Mouse (Mus musculus) forebrain, embryonic 12.5 days (tissue): ENCODE data around the gene H2afx. TPM values are rescaled to one million over a fixed set of nuclear protein-coding genes. Genes with fewer than 3 reads are reported as not detected.
"Not testable (repeated sequence)": the region's sequence is repeated elsewhere in the genome, so short reads cannot be mapped to it uniquely, and the experiment has no call there.

Source experiments
- ATAC-seq: fragments of 200-750 bp; cut with Nextera tagmentation; 2 replicates; pipeline ENCODE4 v1.8.0; 2017; ENCODE audit warnings: moderate TSS enrichment; ENCODE audit not compliant: low FRiP score
- H3K27ac ChIP-seq: fragments of 300-500 bp; sonication (generic); 2 replicates; pipeline ENCODE4 v1.5.1; 2016; ENCODE audit warnings: mild to moderate bottlenecking
- H3K27me3 ChIP-seq: fragments of 300-500 bp; sonication (generic); 2 replicates; pipeline ENCODE4 v1.6.1; 2016; ENCODE audit warnings: mild to moderate bottlenecking
- H3K36me3 ChIP-seq: fragments of 300-500 bp; sonication (generic); replicated peaks from 2 replicates; pipeline ENCODE4 v1.6.1; 2016; ENCODE audit warnings: mild to moderate bottlenecking
- H3K4me1 ChIP-seq: fragments of 300-500 bp; sonication (generic); 2 replicates; pipeline ENCODE4 v1.6.1; 2016
- H3K4me2 ChIP-seq: fragments of 300-500 bp; sonication (generic); 2 replicates; pipeline ENCODE4 v1.6.1; 2016; ENCODE audit warnings: mild to moderate bottlenecking, moderate library complexity
- H3K4me3 ChIP-seq: fragments of 300-500 bp; sonication (generic); replicated peaks from 2 replicates; pipeline ENCODE4 v1.5.1; 2016; ENCODE audit warnings: mild to moderate bottlenecking
- H3K9ac ChIP-seq: fragments of 300-500 bp; sonication (generic); 2 replicates; pipeline ENCODE4 v1.6.1; 2016; ENCODE audit warnings: mild to moderate bottlenecking
- H3K9me3 ChIP-seq: fragments of 300-500 bp; sonication (generic); 2 replicates; pipeline ENCODE4 v1.6.1; 2016
- WGBS: fragments of 180-500 bp; shearing (Covaris S2); methylation state at CpG from one replicate; pipeline ENCODE4 v1.1.7; 2016; 5-methylcytosine and 5-hydroxymethylcytosine counted together
- microRNA-seq: library from miRNA; unstranded; fragments of <30 nt; microRNA quantifications from one replicate; pipeline ENCODE4, GENCODE M21; 2017
- polyA plus RNA-seq: library from polyadenylated mRNA; unstranded; fragments of >200 nt; fragmentation: Nextera tagmentation; extraction: Ambion mirVana; gene quantifications from 2 replicates; pipeline ENCODE4 v1.2.1, GENCODE M21; 2016

Gene H2afx
- polyA plus RNA-seq, 1 experiment from 2014 or later: 477 TPM

DNA sequence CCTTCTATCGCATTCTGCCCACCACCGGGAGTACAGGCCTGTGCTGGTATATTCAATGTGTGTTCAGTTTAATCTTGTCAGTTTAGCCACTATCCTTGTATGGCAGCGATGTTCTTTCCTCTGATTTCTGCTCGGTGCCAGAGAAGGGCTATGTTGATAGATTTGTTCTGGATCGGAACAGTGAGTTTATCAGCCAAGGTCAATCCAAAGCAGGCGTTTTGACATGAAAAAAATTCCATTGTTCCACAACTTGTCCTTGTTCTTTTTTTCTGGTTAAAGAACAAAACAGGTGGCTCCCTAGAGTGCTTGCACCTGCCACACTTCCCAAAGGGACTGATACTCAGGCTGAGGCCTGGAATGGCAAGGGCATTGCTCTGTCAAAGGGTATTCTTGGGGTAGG is 41.6 kb downstream of the H2afx start:
- Histone ChIP-seq H3K4me3 (no peak overlapping the region), H3K36me3 (peaks cover under 1% of the 10 kb centered on the region; the same call in 1 of the 2 replicates), H3K9me3 (no peaks in the 10 kb centered on the region), H3K4me2 (no peak overlapping the region), H3K4me1 (peaks cover 17% of the 10 kb centered on the region), H3K9ac (no peak overlapping the region), H3K27me3 (no peaks in the 10 kb centered on the region), H3K27ac (no peak overlapping the region)
- ATAC-seq: no peak
- 93% methylated on average over 6 of the region's 6 CpGs for WGBS

DNA sequence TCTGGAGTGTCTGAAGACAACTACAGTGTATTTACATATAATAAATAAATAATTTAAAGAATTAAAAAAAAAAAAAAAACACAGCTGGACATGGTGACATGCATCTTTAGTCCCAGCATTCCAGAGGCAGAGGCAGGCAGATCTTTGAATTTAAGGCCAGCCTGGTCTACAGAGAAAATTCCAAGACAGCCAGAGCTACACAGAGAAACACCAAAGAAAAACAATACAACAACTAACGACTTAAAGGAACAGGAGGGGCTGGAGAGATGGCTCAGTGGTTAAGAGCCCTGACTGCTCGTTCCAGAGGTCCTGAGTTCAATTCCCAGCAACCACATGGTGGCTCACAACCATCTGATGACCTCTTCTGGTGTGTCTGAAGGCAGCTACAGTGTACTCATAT is 42.8 kb downstream of the H2afx start:
- Histone ChIP-seq H3K4me1 (peaks cover 17% of the 10 kb centered on the region), H3K36me3 (peaks cover 12% of the 10 kb centered on the region)
- H3K27ac ChIP-seq, H3K9ac ChIP-seq, H3K27me3 ChIP-seq, H3K4me2 ChIP-seq, ATAC-seq, H3K4me3 ChIP-seq, H3K9me3 ChIP-seq: not testable (repeated sequence)
- 85% methylated on average over 2 of the region's 2 CpGs for WGBS

DNA sequence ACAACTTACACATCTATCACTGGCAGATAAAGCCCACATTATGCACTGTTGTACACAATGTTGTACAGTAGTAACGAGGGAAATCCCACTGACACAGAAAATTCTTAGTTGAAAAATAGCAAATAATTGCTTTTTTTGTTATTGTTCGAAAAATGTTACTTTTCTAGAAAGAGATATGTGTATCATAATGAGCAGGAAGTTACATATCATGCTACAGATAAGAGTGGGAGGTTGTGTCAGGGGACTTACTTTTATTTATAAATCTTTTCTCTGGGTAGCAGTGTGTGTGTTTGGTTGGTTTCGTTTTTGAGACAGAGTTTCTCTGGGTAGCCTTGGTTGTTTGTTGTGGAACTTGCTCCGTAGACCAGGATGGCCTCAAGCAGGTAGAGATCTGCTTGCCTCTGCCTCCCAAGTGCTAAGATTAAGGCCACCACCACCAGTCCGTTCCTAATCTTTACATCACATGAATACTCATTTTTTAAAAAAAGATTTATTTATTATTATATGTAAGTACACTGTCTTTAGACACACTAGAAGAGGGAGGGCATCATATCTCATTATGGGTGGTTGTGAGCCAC is 43.7 kb downstream of the H2afx start:
- Histone ChIP-seq H3K4me1 (peaks cover 17% of the 10 kb centered on the region), H3K9ac (peak overlapping the region; percentile 60), H3K36me3 (peaks cover 21% of the 10 kb centered on the region), H3K4me3 (peak overlapping the region; percentile 90), H3K27ac (peak overlapping the region; percentile 85; the same call in 1 of the 2 replicates), H3K27me3 (no peaks in the 10 kb centered on the region), H3K4me2 (peak overlapping the region; percentile 97), H3K9me3 (no peaks in the 10 kb centered on the region)
- WGBS: 93% methylated on average over 5 of the region's 5 CpGs
- ATAC-seq: no peak

DNA sequence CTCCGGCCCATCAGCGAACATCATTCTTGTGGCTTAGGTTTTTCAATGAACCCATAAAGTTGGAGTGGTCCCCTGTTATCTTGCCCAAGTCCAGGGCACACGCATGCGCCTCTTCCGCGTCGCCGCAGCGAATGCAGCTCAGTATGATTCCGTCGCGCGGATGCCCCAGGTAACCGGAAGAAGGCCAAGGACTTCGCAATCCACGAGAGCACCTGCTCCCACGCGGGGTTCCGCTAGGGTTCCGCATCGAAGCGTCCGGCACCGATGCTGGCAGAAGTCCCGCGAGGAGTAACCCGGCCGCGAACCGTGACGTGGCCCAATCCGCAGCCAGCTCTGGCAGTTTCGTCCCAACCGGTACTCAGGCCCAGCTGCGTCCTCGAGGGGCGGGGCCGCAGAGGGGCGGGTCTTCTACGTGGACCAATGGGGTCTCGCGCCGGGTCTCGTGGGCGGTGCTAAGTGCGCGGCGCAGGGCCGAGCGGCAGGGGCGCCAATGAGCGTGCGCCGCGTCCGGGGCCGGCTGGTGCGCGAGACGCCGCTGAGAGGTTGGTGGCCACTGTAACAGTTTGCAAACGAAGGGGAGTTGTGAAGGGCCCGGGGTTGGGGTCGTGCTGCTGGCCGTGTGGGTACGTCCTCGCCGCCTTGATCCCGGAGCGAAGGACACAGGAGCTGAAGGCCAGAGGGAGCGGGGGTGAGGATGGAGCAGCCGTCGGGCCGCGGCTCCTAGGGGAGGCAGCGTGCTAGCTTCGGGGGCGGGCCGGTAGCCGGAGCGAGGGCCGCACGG is 44.8 kb downstream of the H2afx start, which contains the start of gene Hyou1:
Gene Hyou1 (plus strand): TSS at position 437 of the 781 bp plus-strand sequence.
- peak within 1 kb of the TSS; percentile 97 for H3K4me2 ChIP-seq
- peak within 1 kb of the TSS; percentile 92 for H3K9ac ChIP-seq
- WGBS: under 1% methylated on average over 82 of the region's 83 CpGs
- peaks cover 31% of the 10 kb centered on the region for H3K36me3 ChIP-seq
- H3K9me3 ChIP-seq: no peaks in the 10 kb centered on the region
- ATAC-seq: peak; percentile 99
- no peaks in the 10 kb centered on the region for H3K27me3 ChIP-seq
- peak within 1 kb of the TSS; percentile 90 for H3K4me3 ChIP-seq
- peak within 1 kb of the TSS; percentile 85 for H3K27ac ChIP-seq
- H3K4me1 ChIP-seq: peaks cover 17% of the 10 kb centered on the region

DNA sequence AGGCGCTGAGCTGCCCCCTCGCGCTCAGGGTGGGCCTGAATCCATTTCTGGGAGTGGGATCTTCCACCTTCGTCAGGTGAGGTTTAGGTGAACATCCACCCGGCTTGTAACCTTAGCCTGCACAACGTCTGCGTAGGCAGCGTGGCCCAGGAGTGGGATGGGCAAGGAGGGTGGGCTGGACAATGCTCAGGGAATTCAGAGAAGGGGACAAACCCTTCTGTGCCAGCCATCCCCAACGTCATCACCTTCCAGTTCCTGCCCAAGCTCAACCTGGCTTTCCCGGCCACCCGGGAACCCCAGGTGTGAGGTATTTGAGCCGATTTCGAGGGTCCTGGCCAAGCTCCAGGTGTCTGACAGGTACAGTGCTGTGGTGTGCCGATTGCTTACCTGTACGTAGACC is 45.4 kb downstream of the H2afx start:
- Histone ChIP-seq H3K9ac (peak overlapping the region; percentile 92), H3K36me3 (peaks cover 38% of the 10 kb centered on the region), H3K27ac (peak overlapping the region; percentile 80), H3K27me3 (no peaks in the 10 kb centered on the region), H3K4me2 (peak overlapping the region; percentile 97), H3K4me1 (peaks cover 17% of the 10 kb centered on the region), H3K4me3 (peak overlapping the region; percentile 90), H3K9me3 (no peaks in the 10 kb centered on the region)
- ATAC-seq: peak; percentile 15
- 12% methylated on average over 15 of the region's 15 CpGs for WGBS

DNA sequence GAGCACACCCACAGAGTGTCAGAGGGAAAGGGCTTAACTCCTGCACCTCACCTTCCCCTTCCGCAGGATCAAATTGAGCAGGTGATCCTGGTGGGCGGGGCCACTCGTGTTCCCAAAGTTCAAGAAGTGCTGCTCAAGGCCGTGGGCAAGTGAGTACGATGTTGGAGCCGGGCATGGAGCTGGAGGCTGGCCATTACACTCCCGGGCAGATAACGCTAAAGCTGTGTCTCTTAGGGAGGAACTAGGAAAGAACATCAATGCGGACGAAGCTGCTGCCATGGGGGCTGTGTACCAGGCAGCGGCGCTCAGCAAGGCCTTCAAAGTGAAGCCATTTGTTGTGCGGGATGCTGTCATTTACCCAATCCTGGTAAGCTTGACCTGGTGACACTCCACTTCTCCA is 50.1 kb downstream of the H2afx start:
- Histone ChIP-seq H3K36me3 (peaks cover 85% of the 10 kb centered on the region), H3K27ac (no peak overlapping the region), H3K9me3 (no peaks in the 10 kb centered on the region), H3K4me3 (no peak overlapping the region), H3K4me1 (peaks cover 12% of the 10 kb centered on the region), H3K27me3 (no peaks in the 10 kb centered on the region), H3K9ac (no peak overlapping the region), H3K4me2 (no peak overlapping the region)
- no peak for ATAC-seq
- 94% methylated on average over 13 of the region's 13 CpGs for WGBS

Small RNA genes lying within 50 kb of the gene (microRNA-seq; reads per million reads assigned to microRNA genes)
- gene Gm44335: not detected

Other genes starting within 250 kb of the H2afx start
- gene Mfrp, start 233.0 kb upstream of the H2afx start, polyA plus RNA-seq: 0.27 and 0.33 TPM in 2 replicates
- 0.58 and 0.73 TPM in 2 replicates for gene C1qtnf5, start 227.4 kb upstream of the H2afx start, polyA plus RNA-seq
- 0.14 and 0.36 TPM in 2 replicates for gene Gm49380, start 221.2 kb upstream of the H2afx start, polyA plus RNA-seq
- 69.6 and 69.9 TPM in 2 replicates for gene Rnf26, start 221.2 kb upstream of the H2afx start, polyA plus RNA-seq
- 13.4 and 14.2 TPM in 2 replicates for gene Mcam, start 200.2 kb upstream of the H2afx start, polyA plus RNA-seq
- 28.7 and 34.3 TPM in 2 replicates for gene Cbl, start 100.6 kb upstream of the H2afx start, polyA plus RNA-seq
- gene Ccdc153, start 94.0 kb upstream of the H2afx start, polyA plus RNA-seq: not detected in 2 replicates
- 0.23 and 0.31 TPM in 2 replicates for gene Pdzd3, start 83.2 kb upstream of the H2afx start, polyA plus RNA-seq
- 4.6 and 5.2 TPM in 2 replicates for gene Nlrx1, start 66.1 kb upstream of the H2afx start, polyA plus RNA-seq
- 10.1 and 12.4 TPM in 2 replicates for gene Abcg4, start 46.1 kb upstream of the H2afx start, polyA plus RNA-seq
- 34.6 and 35.5 TPM in 2 replicates for gene Hinfp, start 29.0 kb upstream of the H2afx start, polyA plus RNA-seq
- gene C2cd2l, start 14.4 kb upstream of the H2afx start, polyA plus RNA-seq: 16.5 and 16.9 TPM in 2 replicates
- 38.9 and 39.3 TPM in 2 replicates for gene Dpagt1, start 8.7 kb upstream of the H2afx start, polyA plus RNA-seq
- 107 and 115 TPM in 2 replicates for gene Hmbs, start 9.5 kb downstream of the H2afx start, polyA plus RNA-seq
- 31.5 and 34.8 TPM in 2 replicates for gene Vps11, start 27.0 kb downstream of the H2afx start, polyA plus RNA-seq
- 26.7 and 35.8 TPM in 2 replicates for gene Hyou1, start 44.8 kb downstream of the H2afx start, polyA plus RNA-seq
- 23.4 and 23.6 TPM in 2 replicates for gene Slc37a4, start 62.2 kb downstream of the H2afx start, polyA plus RNA-seq
- gene Rps25, start 72.4 kb downstream of the H2afx start, polyA plus RNA-seq: 1,477 and 1,540 TPM in 2 replicates
- gene Trappc4, start 72.9 kb downstream of the H2afx start, polyA plus RNA-seq: 242 and 243 TPM in 2 replicates
- 30.3 and 32.2 TPM in 2 replicates for gene Ccdc84, start 83.9 kb downstream of the H2afx start, polyA plus RNA-seq
- gene Foxr1, start 106.4 kb downstream of the H2afx start, polyA plus RNA-seq: not detected in 2 replicates
- 0.29 TPM in 1 of 2 replicates, not detected in the other for gene Upk2, start 120.3 kb downstream of the H2afx start, polyA plus RNA-seq
- gene Bcl9l, start 148.1 kb downstream of the H2afx start, polyA plus RNA-seq: 10.6 and 10.7 TPM in 2 replicates
- gene Cxcr5, start 227.2 kb downstream of the H2afx start, polyA plus RNA-seq: 0.27 TPM in 1 of 2 replicates, not detected in the other